Mouse (Mus musculus) hindlimb bud, embryonic 11.5 days (tissue): Measurements from ENCODE around the gene C530008M17Rik.

ENCODE experiments used
- DNase-seq: peaks from one replicate; pipeline ENCODE4 v3.0.0-alpha.2; 2012; ENCODE audit warnings: low read depth, low spot score; ENCODE audit errors: extremely low spot score

The C530008M17Rik gene

DNA sequence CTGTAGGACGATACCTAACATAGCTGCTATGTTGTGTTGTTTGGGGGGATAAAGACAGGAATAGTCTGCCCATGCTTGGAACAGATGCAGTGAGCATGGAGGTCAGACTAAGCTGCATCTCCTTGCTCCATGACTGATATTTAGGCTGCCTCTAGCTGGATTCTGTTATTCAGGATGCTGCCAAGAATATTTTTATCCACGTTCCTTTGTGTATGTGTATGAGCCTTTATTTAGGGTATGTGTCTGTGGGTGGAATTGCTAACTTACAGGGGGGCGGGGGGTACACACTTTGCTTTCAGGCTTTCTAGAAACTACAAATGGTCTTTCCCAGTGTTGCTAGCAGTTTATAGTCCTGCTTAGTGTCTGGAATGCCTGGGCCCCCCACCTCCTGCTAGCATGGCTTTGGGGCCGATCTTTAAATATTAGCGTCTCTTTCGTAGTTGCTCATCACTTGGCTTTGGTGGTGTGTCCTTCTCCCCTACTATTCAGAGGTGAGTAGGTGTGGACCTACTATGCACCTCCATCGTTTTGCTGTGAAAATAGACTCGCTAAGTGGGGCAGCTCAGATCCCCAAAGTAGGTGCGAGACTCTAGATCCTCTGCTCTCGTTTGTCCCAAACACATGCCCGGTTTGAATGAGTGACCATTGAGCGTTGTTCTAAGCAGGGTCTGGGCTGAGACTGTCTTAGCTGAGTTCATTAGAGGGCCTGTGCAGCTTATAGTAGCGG, 45.0 kb downstream of the C530008M17Rik start:
- DNase-seq = no peak

DNA sequence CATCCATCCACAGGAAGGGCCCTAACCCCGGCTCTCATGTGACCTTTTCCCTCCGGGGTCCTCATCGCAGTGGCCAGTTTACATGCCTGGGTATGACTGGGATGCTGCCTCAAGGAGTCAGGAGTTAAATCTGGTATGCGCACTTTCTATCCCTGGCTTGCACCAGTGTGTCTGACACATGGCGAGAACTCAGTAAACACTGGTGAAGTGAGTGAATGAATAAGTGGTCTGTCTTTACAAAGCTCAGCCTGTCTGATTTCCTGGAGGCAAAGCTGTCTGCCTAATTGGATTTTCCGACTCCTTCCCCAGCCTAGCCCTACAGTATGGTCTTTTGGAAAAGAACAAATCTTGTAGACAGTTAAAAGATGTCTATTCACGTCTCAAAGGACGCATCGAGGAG, 45.8 kb downstream of the C530008M17Rik start:
- no peak for DNase-seq

DNA sequence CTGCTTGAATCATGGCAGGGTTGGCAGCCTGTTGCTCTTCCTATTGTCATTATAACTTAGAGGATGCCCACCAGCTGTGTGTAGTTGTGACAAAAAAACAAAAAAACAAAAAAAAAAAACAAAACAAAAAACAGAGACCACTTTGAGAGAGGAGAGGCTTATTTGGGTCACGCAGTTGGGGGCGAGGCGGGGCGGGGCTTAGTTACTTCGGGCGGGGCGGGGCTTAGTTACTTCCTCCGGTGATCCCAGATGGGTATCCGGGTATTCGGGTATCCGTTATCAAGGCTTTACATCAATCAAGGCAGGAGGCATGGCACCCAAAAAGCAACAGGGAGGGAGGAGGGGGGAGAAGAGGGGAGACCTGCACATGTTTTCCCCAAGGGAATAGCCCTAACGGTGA, 46.3 kb downstream of the C530008M17Rik start:
- no peak for DNase-seq

DNA sequence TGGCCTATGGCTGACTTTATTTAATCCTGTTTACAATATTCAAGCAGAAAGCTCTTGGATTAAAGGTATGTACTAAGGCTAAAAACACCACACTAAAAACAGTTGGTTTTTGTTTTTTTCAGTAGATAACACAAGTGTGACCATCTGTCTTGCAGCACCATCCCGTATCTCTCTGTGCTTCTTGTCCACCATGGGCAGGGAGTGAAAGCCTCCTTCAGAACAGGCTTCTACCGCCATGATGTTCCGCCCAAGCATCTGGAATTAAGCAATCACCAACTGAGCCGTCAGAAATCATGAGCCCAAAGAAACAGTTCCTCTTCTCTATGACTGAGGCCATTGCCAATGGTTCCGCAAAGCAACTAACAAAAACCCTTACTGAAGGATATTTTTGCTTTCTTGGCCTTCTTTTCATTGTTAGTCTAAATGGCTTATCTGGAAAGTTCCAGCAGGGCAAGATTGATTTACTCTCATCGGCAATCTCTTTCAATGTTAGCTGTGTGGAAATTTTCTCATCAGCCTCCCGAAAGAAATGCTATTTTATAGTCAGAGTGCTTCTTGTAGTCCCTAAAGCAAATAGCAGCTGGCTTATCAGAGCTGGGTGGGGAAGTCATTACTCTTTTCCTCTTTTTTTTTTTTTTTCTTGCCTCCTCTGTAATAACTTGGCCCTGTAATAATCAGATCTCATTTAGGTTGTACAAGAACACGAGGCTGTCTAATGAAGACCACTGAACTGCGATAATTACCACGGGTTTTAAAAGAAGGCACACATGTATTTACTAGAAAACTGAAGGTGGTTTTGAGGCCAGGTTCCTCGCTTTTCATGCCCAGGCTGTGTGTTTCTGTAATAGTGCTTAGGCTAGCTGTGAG, 49.2 kb downstream of the C530008M17Rik start:
- DNase-seq = no peak

DNA sequence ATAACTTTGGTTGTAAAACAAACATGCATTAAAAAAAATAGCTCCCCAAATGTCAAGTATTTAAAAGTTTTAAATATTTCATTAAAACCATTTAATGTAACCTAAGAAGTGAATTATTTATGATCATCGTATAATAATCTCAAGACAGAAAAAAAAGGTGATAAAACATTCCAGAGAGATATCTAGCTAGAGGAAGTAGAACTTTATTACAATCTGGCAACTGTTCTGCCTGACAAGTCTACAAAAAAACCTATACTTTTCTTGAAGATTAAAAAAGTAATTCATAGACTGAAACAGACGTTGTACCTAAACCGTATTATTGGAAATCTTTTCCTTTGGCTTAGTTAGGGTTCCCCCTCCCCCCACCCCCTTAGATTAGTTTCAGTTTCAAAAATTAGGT, 50.8 kb downstream of the C530008M17Rik start:
- no peak for DNase-seq

DNA sequence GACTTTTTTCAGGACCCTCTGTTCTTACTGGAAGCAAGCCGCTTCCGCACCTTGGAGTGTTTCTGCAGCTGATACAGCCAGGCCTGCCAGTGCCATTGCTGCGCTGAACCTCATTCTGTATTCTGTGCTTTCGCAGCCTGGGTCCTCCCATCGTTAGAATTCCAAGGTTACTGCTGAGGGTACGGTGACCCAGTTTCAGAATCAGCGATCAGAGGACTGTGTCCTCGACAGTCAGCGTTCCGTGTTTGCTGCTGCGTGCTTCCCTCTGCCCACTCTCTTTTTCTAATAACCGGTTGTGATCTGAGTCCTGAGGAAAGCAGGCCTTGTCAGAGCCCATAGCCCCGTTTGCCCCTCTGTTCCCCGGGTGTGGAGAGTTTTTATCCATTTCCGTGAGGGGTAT, 51.7 kb downstream of the C530008M17Rik start:
- no peak for DNase-seq

DNA sequence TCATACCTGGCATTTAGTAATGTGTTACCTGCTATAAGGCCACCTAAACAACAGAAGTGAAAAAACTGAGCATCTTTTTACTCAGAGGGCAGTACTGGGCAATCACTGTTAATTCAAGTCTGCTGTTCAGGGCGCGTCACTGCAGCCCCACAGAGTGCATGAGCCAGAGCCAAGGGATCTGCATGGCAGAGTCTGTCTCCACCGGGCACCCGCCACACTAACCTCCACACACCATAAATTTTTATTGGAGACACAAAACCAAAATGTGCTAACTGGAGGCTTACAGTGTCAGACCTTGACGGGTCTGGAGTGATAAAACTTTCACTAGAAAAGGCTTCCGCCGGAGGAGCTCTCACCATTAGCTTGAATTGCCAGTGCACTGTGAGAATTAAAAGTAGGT, 57.4 kb downstream of the C530008M17Rik start:
- DNase-seq = peak; percentile 1

DNA sequence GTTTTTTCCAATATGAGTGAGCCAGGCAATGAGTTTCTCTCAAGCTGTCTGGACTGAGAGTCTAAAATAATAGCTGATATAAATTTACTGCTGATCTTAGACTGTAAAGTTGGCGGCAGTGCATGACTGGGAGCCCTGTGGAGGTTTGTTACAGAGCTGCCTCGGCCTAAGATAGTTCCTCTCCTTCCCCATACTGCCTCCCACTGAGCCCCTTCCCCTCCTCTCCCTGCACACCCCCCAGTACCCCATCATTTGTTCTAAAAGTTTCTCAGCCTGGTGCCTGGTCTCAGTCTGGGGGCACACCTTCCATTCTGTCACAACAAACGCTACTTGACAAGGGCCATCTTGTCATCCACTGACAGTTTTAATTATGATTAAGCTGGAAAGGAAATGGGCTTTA, 63.6 kb downstream of the C530008M17Rik start:
- no peak for DNase-seq

DNA sequence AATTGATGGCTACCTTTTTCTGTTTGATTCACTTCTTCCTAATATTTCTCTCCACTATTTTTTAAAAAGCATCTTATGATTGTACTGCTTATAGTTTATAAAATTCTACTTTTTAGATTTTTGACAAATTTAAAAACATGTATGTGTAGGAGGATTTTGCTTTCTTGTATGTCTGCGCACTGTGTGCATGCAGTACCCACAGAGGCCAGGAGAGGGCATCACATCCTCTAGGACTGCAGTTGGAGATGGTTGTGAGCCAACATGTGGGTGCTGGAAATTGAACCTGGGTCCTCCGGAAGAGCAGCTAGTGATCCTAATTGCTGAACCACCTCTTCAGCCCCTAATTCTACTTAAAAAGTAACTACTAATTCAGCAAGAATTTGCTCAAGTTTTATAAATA, 68.6 kb downstream of the C530008M17Rik start:
- no peak for DNase-seq

DNA sequence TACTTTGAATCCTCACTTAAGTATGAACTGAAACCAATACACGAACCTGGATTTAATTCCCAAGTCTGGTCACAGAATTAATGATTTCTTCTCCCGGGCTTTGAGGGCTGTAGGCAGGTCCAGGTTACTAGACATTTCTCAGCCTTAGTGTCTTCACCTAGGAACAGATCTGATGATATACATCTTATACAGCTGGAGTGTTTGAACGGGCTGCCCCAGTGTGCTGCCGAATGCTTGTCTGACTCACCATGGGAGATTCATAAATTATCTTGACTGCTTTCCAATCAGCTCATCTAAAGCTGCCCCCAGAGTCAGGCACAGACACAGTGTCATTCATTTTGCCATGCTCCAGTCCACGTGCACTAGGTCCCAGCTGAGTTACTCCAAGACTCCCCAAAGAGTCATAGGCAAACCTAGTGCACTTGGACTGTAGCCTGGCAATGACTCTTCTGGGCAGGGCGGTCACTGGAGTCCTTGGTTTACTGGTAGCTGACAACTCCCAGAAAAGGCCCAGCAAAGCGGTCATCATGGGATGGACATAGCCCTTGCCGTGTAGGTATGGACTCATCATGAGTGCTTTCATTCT, 70.3 kb downstream of the C530008M17Rik start:
- no peak for DNase-seq

DNA sequence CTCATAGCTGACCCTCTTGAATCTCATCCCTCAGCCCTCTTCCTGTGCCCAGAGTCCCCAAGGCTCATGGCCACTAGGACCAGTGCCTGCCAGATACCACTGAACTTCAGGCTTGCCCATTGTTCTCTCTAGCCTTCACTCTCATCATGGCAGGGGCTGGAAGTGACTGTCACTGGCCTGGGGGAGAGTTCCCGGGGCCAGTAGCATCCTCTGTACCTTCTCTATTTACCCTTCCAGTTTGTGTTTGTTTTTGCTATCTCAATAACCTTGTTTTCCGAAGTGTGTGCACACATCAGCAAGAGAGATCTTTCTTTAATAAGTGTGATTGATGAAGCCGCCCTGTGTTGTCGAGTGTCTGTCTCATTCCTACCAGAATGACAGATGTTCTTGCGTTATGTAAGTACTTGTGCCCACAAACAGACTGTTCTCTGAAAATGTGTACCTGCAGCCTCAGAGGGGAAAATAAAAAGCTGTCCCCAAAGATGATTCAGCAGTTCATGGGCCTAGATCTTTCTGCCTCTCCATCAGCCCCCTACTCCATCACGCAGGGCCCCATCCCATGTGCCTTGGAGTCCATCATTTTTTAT, 76.8 kb downstream of the C530008M17Rik start:
- no peak for DNase-seq

DNA sequence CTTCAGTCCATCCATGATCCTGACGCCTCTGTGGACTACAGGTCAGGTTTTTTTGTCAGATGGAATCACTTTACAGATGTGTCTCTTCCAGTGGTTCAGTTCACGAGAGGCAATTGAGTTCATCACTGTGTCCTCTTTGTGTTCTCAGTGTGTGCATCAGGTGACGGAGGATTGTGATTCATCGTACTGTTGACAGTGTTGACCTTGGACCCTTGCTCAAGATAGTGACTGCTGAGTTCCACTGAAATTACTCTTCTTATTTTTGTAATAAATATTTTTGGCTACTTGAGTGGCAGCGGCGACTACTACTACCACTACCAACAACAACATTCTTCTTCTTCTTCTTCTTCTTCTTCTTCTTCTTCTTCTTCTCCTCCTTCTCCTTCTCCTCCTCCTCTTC, 85.2 kb downstream of the C530008M17Rik start:
- DNase-seq = no peak

DNA sequence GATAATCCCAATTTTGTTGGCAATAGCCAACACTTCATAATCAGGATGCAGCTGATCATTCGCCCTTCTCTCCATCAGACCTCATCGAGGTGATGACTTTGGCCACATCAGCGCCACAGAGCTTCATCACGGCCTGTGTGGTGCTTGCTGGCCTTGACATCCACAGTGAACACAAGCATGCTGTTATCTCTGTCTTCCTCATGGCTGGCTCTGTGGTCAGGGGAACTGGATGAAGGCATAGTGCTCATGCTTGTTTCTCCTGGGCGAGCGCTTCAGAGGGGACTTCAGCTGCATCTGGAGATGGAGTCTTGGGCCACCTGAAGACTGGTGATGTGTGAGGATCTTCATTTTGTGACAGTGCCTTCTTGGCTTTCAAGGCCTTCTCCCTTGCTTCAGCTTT, 85.8 kb downstream of the C530008M17Rik start:
- no peak for DNase-seq

DNA sequence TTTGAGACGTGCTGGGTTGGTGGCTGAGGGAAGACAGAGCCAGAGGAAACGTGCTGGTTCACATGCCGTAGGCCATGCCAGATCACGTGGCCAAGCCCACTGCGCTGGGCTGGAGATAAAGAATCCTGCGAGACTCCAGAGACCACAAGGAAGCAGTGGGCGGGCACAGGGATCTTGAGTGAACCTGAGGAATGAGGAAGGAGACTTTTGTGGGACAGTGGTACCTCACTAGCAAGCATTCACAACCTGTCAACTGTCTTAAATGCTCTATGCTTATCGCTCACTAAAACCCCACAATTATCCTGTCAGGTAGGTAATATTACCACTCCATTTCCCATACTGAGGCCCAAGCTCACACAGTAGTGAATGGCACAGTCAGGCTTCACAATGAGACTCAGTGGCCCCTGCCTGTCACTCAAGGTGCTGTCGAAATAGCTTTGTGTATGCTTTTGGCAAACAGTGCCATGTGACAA, 88.5 kb downstream of the C530008M17Rik start:
- DNase-seq = no peak

DNA sequence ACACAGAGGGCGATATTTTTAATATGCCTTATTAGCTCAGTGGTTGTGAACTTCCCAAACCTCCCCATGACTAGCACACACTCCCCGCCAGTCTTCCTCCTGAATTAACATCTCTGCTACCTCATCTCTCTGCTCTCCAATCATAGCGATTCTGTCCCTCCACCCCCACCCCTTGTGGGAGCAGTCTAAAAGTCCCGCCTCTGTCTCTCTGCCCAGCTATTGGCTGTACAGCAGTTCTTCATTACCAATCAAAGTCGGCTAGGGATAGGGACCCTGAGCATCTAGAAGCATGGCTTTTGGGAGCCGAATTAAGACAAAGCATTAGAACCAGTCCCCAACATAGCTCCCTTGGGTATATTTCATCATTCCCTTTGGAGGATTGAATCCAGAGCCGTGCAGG, 91.5 kb downstream of the C530008M17Rik start:
- DNase-seq = no peak

DNA sequence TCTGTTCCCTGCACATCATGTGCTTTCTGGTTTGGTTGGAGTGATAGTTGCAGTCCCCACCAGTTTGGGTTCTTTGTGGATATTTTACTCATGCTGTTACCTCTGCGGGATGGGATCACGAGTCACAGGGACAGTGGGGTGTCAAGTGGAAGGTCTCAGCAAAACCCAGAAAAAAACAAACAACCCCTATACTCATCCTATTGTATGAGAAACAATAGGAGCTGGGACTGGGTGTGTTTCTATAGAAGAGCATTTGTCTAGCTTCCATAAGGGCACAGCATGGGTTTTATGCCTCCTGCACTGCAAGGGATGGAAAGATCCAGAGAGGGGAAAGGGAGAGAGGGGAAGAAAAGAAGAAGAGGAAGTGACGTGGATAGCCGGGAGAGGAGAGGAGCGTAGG, 96.0 kb downstream of the C530008M17Rik start:
- DNase-seq = no peak

DNA sequence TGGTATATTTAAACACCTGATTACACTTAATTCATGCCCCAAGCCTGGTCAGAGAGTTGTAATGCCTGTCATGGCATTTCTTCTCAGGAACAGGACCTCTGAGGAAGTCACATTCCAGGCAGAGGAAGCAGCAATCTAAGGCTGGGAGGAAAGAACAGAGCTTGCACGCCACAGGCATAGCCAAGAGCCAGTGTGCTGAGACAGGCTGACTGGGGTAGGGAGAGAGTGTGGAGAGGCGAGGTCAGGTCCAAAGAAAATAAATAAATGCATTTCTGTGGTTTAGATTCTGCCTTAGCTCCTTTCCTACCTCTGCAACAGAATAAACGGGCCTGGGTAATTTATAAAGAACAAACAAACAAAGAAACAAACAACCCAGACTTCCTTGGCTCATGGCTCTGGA, 104.0 kb downstream of the C530008M17Rik start:
- DNase-seq = no peak

DNA sequence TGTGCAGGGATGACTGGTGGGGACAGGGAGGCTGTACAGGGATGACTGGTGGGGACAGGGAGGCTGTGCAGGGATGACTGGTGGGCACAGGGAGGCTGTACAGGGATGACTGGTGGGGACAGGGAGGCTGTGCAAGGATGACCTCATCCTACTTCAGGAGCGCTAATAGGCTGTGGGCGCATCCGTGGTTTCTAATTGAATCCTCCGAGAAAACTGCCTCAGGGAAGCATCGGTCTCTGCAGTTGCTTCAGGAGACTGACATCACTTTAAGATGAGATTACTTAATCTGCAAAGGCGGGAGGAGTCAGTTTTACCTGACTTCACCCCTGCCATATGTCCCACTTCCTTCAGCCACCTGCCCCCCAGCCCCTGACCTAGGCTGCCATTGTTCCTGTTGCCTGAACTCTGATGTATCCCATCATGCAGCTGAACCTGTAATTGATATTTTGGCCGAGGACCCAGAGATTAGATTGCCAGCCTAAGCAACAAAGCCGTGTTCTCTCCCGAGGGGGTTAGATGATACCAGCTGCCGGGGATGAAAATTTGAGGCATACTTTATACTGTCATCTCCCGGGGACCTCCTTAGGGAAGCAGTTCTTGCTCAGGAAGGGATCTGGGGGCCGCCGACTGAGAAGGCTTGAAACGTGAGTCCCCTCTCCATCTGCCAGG, 105.9 kb downstream of the C530008M17Rik start:
- no peak for DNase-seq

DNA sequence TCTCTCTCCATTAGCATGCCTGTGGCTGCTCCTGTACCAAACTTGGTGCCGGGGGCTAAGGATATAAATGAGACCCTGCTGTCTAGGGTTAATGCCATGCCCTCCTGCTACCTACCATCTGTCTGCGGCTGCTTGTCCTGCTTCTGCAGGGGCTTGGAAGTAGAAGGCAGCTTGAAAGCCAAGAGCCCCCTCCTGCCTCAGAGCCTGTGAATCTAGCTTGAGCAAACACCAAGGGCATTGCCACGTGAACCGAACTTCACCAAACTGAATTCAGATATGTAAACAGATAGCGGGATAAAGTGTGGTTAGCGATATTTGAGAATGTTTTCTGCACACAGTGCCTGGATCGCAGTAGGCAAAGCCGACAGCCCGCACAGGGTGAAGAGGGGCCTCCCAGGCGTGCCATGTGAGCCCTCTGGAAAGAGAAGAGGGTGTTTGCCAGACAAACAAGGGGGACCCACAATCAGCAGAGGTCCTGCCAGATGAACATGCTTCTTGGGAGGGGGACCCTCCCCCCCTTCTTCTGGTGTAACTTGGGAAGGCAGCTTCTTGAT, 106.9 kb downstream of the C530008M17Rik start:
- DNase-seq = no peak

DNA sequence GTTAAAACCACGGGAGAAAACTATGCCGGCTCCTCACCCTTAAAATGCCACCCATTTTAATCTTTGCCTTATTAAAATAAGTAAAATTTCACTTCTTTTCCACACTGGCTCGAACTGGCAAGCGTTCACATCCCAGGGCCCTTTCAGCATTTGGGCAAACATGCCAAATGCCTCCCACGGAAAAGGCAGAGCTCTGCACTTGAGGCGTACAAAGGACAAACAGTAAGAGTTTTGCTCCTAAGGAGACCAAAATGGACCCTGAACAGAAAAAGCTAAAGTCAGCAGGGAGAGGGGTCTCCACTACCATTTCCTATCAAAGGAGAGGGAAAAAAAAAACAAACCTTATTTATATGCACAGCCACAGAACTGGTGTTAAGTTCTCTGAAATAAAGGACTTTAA, 107.4 kb downstream of the C530008M17Rik start:
- DNase-seq = no peak

DNA sequence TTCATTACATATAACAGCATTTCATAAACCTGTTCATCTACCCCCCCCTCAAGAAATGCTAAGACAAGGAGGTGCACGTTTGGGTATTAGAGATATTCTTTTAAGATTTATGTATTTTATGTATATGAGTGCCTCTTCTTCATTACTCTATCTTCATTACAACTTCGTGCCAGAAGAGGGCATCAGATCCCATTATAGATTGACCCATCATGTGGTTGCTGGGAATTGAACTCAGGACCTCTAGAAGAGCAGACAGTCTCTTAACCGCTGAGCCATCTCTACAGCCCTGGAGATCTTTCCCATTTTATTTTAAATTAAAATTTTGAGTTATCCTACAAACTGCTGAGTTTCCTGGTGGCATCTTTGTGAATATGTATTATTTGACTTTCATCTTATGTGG, 112.7 kb downstream of the C530008M17Rik start:
- no peak for DNase-seq
